Mouse (Mus musculus): ENCODE measurements around the gene Slitrk5.
"Not testable (repeated sequence)": the region's sequence is repeated elsewhere in the genome, so short reads cannot be mapped to it uniquely, and the experiment has no call there.

Slitrk5 gene

DNA sequence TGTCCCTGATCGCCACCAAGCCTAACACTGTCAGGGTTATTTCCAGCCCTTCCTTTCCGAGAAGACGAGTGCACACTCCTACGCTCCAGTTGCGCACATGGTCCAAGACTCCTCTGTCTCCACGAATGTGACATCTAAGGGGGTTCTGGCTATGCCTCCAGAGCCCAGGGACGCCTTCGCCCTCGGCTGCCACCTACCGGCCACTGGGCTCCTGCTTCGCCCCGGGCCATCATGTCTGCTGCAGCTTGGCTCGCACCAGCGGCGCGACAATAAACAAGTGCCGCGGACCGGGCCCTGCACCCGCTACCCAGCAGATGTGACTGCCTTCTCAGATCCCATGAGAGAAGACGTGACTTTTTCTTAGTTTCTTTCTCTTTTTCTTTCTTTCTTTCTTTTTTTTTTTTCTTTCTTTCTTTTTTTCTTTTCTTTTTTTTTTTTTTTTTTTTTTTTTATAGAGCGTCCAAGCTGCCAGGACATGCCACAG is at the start of gene Slitrk5:
Slitrk5 (plus strand) TSS at position 434 of the 484 bp plus-strand sequence.
- no peak for DNase-seq (ENCODE audit: extremely low read depth, insufficient read length, low spot score)

DNA sequence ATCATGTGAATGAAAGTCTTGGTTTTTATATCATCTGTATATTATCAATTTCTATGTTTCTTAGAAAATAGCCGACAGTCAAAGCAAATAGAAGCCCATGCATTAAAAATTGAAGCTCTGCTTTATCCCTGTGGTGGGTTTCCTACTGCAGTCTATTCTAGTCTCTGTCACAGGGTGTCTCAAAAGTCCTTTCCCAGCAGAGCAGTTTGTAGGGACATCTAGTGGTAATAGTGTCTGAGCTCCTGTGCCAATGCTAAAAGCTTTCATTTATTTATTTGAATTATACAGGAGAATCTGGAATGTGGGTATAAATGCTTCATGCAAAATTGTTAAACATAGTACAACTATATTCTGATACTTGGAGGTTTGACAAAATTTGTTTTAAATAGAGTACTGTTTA is 2.0 kb upstream of the Slitrk5 start:
- no peak for DNase-seq (ENCODE audit: extremely low read depth, insufficient read length, low spot score)

DNA sequence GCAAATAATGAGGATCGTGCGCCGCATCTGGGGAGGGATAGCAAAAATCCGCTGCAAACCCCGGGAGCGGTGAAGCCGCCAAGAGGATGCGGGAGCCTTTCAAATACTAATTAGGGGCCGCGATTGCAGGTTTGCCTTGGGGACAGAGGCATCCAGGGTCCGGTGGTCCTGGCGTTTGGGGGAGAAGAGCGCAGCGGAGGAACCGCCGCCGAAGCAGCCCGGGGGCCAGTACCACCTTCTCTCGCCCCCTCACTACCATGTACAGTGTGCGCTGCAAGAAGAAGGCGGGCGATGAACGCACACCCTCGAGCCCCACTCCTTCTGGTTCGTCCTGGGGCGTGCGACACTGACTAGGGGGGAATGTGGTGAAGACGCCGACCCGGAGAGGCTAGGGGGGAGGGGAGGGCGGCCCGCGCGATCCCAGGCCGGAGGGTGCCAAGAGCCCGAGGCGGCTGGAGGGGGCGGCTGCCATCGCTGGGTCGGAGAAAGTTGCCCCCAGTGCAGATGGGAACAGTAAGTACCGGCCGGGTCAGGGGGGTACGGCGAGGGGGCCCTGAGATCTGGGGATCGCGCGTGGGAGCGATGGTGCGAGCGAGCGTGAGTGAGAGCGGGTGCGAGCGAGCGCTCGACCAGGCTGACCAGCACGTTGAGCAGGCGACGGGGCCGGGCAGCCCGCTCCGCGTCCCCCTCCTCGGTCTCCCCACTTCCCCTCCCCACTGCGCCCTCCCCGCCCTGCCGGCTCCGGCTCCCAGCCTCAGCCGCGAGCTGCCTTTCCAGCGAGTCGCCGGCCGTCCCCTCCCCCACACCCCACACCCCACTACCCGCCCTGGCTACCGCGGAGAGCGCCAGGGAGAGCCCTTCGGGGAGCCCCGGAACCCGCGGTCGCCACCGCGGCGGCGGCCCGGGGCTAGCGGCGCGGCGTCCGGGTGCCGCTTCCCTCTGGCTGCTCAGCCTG is 591 bp downstream of the Slitrk5 start:
- DNase-seq (ENCODE audit: extremely low read depth, insufficient read length, low spot score) = no peak

DNA sequence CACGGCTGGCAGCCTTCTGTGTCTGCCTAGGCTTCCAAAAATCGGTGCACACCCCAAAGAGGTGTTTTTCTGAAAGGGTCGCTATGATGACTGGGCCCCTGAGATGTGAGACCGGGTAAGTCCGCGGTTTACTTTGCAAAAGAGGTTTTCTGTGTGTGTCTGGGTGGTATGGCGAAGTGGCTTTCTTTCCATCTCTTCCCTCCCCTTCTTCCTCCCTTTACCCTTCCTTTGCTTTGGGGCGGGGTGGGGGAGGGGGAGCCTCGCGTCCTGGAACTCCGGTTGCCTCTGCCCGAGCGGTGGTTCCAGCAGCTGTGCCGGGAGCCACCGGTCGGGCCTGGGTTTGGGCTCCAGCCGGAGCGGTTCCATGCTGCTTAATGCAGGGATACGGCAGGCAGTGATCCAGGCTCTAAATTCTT is 1.3 kb downstream of the Slitrk5 start:
- DNase-seq (ENCODE audit: extremely low read depth, insufficient read length, low spot score) = no peak

DNA sequence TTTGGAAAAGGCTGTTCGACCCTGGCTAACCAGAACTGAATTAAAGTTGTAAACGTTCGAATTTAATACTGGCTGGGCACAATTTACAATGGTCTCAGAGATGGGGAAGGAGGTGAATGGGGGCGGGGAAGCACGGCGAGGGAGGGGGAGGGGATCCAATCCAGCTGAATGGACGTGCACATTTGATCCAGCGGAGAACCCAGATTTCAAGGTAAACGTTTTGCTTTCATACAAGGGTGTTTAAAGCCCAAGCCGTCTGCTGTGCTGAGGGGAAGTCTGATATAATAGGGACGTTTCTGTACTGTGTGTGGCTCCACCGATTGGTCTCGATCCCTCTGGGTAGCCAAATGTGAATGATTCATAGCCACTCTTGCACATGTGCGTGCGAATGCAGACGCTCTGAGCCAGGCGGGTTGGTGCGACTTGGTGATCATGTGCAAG is 2.0 kb downstream of the Slitrk5 start:
- no peak for DNase-seq (ENCODE audit: extremely low read depth, insufficient read length, low spot score)

DNA sequence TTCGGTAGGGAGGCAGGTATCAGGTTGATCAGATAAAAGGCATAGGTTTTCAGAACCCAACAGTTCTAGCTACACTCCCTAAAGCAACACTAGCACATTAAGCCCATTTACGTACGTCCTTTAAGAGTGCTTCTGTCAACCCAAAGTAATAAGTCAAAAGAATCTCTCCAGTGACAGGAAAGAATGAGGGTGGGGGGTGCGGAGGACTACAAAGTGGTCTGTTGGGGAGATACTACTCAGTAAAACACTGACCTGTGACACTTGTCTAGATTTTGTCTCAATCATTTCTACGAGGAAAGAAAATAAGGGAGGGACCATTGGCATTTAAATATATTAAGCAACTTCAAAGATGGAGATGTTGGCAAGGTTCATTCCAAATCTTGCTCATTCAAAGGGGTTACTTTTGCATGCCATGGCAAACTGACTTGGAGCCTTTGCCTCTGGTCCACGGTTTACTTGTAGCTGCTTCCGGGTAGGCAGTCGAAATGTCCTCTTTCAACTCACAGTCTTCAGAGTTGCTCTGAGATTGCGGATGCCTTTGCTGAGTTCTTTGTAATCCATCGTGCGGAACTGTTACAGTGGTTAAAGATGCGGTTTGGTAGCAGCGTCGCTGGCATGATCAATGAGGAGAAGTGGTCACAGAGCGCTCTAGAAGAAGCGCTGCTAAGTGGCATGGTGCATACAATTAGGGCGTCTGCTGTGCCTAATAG is 2.6 kb downstream of the Slitrk5 start:
- DNase-seq (ENCODE audit: extremely low read depth, insufficient read length, low spot score) = no peak

DNA sequence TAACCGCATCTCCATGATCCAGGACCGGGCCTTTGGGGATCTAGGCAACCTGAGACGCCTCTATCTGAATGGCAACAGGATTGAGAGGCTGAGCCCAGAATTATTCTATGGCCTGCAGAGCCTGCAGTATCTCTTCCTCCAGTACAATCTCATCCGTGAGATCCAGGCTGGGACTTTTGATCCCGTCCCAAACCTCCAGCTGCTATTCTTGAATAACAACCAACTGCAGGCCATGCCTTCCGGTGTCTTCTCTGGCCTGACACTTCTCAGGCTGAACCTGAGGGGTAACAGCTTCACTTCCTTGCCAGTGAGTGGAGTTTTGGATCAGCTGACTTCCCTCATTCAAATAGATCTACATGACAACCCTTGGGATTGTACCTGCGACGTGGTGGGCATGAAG is 5.4 kb downstream of the Slitrk5 start:
- no peak for DNase-seq (ENCODE audit: extremely low read depth, insufficient read length, low spot score)

DNA sequence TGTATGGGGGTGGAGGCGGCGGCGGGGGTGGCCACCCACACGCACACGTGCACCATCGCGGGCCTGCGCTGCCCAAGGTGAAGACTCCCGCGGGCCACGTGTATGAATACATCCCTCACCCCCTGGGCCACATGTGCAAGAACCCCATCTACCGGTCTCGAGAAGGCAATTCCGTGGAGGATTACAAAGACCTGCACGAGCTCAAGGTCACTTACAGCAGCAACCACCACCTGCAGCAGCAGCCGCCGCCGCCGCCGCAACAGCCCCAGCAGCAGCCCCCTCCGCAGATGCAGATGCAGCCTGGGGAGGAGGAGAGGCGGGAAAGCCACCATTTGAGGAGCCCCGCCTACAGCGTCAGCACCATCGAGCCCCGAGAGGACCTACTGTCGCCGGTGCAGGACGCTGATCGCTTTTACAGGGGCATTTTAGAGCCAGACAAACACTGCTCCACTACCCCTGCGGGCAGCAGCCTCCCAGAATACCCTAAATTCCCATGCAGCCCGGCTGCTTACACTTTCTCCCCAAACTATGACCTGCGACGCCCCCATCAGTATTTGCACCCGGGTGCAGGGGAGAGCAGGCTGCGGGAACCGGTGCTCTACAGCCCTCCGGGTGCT is 6.3 kb downstream of the Slitrk5 start:
- no peak for DNase-seq (ENCODE audit: extremely low read depth, insufficient read length, low spot score)

DNA sequence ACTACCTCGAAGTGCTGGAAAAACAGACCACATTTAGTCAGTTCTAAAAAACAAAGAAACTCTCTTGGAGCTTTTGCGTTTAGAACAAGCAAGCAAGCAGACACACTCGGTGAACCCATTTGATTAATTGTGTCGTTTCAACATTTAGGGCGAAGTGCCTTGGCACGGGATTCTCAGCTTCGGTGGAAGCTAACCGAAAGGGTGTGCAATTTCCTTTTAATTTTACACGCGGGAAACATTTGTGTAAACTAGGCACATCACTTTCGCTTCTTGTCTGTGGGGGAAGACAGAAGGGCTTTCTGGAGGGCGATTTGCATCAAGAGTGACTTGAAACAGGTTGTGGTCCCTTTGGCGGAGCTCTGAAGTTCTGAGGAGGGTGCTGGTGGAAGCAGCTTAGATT is 6.9 kb downstream of the Slitrk5 start:
- DNase-seq (ENCODE audit: extremely low read depth, insufficient read length, low spot score) = no peak

DNA sequence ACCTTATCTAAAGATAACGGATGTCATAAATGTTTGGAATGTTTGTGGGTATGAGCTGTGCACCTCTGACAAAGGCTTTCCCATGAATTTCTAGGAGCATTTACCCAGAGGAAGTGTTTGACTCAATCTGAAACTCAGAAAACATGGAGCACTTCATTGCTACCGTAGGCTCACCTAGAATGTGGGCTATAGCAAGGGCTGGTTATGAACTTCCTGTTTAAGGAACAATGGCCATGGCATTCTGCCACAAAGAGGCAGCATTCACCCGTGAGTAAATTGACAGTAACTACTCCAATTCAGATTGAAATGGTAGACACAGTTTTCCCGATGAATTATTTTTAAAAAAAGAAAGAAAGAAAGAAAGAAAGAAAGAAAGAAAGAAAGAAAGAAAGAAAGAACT is 8.6 kb downstream of the Slitrk5 start:
- no peak for DNase-seq (ENCODE audit: extremely low read depth, insufficient read length, low spot score)

DNA sequence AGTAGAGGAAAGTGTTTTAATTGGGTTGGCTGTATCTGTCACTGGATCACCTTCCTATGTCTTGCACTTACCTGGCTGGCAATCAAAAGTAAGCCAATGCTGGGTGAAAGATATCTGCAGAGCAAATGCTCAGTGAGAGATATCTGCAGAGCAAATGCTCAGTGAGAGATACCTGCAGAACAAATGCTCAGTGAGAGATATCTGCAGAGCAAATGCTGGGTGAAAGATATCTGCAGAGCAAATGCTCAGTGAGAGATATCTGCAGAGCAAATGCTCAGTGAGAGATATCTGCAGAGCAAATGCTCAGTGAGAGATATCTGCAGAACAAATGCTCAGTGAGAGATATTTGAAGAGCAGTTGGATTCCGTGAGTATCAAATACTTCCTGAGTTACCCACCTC is 15.2 kb downstream of the Slitrk5 start:
- DNase-seq (ENCODE audit: extremely low read depth, insufficient read length, low spot score) = not testable (repeated sequence)

DNA sequence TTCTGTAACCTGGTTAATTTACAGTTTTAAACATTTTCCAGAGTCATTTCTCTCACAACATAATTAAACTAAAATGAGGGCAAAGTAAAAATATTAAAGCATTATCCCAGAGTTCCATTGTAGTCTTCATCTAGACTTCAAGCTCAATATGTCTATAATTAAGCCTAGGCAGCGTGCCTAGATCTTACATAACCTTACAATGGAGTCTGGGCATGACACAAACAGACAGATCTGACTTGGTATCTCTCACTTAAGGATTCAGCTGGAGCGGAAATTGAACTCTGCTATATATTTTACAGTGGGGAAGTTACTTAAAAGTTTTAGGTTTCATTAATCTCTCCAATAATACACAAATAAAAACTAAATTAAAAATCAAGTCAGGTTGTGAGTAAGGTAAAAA is 54.9 kb downstream of the Slitrk5 start:
- DNase-seq (ENCODE audit: extremely low read depth, insufficient read length, low spot score) = no peak
